Mouse (Mus musculus): ENCODE measurements around the gene Zbtb20. TPM values are rescaled to one million over a fixed set of nuclear protein-coding genes. Genes with fewer than 3 reads are reported as not detected.

The Zbtb20 gene
- total RNA-seq, 2 experiments from 2014 or later = 108 to 119 TPM

DNA sequence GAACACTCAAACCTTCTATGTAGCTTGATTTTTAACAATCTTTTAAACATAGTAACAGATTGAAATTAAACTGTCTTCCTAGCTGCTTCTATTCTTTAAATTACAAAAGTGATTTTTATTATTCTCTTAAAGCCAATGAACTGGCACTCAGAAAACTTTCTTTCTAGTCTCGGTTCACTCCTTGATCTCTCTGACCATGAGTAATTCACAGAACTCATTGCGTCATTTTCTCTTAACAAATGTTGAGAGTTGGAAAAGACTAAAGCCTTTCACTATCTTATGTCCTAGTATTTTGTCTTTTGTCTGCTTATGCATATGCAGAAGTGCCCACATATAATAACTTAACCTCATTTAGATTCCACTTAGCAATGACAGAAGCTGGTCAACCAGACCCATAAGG is 525.3 kb downstream of the Zbtb20 start:
- DNase-seq = no peak

DNA sequence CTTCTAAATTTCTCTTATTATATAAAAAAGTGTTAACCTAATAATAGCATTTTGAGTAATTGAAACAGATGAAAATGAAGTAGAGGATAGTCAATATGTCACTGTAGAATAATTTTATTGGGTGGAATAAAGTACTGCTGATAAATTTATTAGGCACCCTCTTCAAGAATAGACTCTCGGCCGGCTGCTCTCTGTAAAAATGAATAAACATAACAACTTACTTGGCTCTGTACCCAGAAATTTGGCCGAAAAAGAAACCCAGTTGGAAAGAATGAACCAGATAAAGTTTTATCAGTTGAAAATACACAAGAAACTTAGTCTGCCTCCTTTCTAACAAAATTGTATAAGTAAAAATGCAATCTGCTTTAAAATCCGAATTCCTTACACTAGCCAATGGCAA is 527.2 kb downstream of the Zbtb20 start:
- no peak for DNase-seq

DNA sequence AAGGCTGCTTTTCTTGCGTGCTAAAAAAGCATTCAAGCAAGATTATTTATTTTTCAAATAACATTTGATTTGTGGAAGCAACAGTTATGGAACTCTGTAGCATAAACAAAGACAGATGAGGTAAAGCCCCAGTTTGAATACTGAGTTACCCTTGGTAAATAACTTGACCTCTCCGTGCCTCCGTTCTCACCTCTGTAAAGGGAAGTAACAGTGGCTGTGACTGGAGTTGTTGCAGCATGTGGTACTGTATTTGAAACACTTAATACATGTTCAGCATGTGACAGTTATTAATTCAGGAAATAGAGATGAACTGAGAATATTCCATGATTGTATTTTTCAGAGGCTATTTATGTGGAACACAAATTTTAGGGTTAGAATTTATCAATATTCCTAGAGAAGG is 529.4 kb downstream of the Zbtb20 start:
- DNase-seq = no peak

DNA sequence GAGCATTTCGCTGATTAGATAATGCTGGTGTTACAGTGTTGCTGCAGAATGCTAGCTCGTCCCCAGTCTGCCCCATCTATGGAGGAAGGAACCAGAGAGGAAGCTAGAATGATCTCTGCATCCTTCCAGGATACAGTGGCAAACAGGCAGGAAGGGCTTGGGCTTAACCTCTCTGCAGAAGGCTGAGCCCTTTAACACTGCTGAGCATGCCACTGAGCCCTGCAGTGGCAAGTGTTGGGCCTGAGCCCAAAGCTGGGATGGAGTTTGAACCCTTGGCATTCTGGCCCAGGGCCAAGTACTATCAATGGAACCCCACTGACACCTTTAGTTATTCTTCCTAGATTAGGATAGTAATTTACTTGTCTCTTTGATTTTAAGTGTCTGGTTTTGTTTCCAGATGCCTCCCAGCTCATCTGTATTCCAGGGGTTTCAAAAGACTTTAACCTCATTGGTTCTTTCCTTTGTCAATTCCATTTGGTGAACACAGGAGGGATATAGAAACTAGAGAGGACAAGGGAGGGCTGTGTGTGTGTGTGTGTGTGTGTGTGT is 532.0 kb downstream of the Zbtb20 start:
- DNase-seq = no peak

GRCm38 (mm10) chr16:43408622-43409021 is 532.9 kb downstream of the Zbtb20 start:
- no peak for DNase-seq

DNA sequence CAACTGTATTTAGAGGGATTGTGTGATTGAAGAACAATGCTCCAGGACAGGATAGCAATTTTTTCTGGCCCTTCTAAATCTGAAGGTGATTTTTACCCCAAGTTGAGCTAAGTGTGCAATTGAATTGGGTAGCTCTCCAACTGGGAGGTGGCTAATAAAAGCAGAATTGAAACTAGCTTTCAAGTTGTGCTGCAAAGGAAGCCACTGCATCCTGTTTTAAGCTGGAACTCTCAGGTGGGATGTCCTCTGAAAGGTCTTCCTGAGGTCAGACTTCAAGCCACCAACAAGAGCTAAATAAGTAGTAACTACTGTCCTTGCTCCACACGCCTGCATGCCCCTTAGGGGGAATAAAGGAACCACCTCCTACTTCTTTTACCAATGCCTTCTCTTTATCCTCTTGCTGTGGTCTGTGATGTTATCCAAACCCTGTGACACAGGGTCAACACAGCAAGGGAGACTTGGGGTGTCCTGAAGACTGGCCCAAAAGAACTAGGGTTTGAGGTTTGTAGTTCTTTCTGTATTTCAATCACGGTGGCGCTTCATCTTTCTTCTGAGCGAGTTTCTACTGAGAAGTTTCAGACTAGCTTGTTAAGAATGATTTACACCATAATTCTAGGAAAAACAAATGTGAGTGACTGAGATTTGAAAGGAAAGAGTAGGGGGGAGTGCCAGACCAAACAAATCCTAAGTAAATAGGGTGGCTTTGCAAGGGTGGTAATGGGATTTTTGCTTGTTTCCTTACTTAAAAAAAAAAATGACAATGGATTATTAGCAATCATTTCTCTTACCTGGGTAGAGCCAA is 533.6 kb downstream of the Zbtb20 start:
- DNase-seq = no peak

GRCm38 (mm10) chr16:43409910-43410612 is 534.4 kb downstream of the Zbtb20 start:
- peak; percentile 52 for DNase-seq

DNA sequence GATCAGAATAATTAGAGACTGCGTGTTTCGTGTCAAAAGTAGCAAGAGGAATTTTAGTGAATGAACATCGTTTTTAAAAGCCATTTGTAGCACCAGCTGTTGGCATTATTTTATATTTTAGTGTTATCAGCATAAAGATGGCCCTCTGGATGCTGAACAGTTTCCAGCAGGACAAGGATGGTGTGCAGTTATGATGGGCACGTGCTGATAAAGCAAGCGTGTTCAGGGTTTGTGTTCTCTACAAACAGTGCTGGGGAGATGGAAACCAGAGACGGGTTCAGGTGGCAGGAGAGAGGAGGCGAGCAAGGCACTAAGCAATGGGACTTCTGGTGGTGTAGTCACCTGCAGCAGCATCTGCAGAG is 534.9 kb downstream of the Zbtb20 start:
- no peak for DNase-seq

- DNase-seq = no peak
These were observed 540.2 kb downstream of the Zbtb20 start for GRCm38 (mm10) chr16:43415864-43416263.

- no peak for DNase-seq
These were observed 544.2 kb downstream of the Zbtb20 start for GRCm38 (mm10) chr16:43419923-43420322.

- no peak for DNase-seq
These were observed 553.3 kb downstream of the Zbtb20 start for GRCm38 (mm10) chr16:43428955-43429354.

GRCm38 (mm10) chr16:43430030-43430429 is 554.3 kb downstream of the Zbtb20 start:
- DNase-seq = no peak

DNA sequence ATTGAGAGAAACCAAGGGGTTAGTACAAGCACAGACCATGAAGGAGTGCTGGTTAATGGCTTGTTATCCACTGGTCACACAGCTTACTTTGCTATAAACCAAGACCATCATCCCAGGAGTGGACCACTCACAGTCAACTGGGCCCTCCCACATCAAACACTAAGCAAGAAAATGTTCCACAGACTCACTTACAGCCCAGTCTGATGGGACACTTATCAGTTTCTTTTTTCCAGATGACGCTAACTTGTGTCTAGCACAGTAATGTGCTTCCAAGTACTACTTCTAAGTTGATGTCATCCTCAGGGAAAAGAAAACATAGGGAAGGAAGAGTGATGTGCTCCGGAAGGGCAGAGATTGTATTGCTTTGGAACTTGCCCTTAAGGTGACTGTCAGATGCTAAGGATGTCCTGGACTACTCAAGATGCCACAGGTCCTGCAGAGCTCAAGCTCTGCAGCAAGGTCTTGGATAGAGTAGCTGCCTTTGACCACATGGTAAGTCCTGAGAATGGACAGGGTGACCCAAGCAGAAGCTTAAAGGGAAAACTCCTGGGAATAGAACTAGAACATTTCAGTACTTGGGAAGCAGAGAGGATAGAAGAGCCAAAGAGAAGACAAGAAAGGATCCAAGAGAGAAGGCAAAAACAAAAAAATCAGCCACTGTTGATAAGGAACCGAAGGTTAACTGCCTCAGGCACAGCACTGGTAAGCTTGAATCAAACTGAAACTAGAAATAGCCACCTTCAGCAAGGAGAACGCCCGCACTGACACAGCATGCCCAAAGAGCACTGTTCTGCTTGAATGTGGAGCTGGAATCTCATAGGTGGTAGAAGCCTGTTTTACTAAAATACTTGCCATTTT is 556.1 kb downstream of the Zbtb20 start:
- DNase-seq = no peak

DNA sequence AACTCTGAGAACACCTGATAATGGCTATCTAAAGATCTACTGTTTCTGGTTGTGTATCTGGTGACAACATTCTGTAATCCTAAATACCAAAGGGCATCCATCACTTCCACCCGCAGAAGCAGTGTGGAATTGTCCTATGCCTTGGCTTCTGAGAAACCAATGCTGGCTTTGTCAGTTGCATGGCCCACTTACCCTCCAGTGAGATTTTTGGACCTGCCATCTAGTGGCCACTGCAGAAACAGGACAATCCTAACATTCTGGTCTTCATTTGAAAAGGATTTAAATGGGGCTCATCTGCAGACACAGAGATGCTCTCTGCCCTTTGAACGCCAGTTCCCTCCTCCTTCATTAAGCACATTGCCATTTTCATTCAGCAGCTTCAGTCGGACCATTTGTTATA is 559.3 kb downstream of the Zbtb20 start:
- no peak for DNase-seq

GRCm38 (mm10) chr16:43438878-43439371 is 563.2 kb downstream of the Zbtb20 start:
- DNase-seq = no peak

DNA sequence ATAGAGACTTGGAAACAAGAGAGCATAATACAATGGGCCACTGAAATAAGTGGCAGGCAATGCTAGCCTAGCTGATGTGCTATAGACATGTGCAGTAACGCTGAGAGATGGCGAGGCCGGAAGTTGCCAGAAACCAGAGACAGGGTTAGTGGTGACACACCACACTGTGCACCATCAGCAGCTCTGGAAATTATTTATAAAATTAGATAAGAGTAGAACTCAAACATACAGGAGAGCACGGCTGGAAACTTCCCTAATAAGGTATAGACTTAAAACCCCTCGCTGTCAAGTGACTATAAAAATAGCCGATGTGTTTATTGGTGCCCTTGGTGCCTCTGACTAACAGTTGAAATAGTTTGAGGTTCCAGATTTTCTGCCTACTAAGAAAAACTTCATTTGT is 565.7 kb downstream of the Zbtb20 start:
- DNase-seq = no peak

DNA sequence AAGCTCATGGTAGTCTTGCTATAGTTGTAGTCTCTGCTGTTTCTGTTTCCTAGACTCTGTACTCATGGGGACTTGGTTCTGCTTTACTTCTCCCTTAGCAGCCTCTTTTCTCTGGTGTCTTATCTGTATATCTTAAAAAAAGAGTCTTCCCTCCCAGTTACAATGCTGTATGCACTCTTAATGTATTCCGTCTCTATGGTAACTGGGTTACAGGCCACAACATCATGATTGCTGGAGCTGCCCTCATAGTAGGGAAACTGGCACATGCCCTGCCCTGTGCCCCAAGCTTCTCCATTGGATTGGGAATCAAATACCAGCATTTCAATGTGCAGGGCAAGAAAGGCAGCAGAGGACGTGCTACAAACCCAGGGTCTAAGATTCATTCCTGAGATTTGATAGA is 567.4 kb downstream of the Zbtb20 start:
- DNase-seq = no peak

- DNase-seq = no peak
These were observed 572.7 kb downstream of the Zbtb20 start for GRCm38 (mm10) chr16:43448141-43448981.

DNA sequence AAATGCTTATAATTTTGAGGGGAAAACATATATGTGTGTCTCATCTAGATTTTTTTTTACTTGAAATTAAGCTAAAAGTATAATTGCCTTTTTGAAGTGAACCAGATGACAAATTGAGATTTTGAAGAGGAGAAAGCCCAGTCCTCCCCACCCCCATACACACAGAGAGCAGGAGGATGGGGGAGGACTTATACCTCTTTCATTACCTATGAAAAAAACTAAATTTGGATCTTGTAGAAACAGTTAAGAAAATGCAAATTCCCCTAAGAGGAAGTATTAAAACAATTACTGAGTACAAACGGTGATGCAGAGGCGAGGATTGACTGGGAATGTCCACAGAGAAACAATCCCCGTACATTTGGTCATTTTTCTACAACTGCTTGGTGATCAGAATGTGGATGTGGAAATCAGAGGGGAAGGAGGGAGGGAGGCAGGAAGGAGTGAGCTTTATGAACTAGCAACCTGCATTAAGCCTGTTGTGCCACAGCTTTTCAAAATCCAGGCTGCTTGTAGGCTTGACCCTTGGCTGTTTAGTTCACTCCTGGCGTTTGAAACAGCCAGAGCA is 578.8 kb downstream of the Zbtb20 start:
- no peak for DNase-seq

DNA sequence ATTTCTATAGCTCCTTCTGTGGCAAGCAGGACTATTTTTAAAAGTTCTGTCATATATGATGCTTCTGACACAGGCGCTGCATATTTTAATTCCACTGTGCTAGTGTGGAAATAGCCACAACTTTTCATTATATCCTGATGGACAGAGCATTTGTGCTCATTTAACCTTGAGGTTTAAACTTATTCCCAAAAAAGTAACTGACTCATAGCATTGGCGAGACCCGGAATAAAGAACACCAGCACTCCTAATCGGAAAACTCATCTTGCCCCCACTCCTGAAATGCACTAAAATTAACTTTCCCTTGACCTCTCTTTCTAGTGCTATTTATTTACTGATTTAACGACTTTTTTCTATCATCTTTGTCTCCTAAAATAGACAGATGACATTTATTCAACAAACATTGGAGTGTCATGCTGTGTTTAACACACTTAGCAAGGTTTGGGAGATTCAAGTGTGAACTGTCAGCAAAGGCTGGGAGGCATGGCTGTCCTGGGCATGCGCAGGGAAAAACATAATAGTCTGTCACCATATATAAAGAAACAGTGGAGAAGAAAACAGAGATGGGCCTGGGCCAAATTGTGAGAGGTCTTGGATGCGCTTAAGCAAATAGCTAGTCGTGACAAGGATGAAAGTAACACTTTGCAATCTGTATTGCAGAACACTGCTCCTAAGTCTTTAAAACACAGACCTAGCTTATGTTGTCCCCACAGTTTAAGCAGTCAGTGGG is 580.9 kb downstream of the Zbtb20 start:
- DNase-seq = no peak

Data from gastrocnemius, postnatal 10 days (tissue).